Mouse (Mus musculus): Measurements from ENCODE around the gene A630076J17Rik.

The A630076J17Rik gene

DNA sequence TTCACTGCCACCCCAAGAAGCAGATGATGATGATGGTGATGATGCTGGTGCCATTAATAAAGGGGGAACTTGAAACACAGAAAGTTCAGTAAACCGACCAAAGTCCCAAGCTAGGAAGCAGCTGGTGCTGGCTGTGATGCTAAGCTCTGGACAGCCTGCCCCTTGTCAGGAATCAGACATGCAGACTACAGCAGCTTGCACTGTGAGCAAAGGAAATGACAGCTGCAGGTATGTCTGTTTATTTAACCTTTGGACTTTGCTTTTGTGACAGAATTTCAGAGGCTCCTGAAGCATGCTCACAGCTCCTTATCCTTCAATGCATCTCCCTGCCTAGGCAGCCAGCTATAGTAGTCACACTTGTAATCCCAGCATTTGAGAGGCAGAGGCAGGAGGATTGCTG, at the start of gene A630076J17Rik:
Gene A630076J17Rik (plus strand): TSS at position 88 of the 400 bp plus-strand sequence.
- DNase-seq, result no peak

- DNase-seq, result no peak
These were observed 49.6 kb upstream of the A630076J17Rik start for GRCm38 (mm10) chr3:107180860-107181259.

GRCm38 (mm10) chr3:107182756-107183155, 47.7 kb upstream of the A630076J17Rik start, which contains the start of gene Kcna10:
Gene Kcna10 (plus strand): TSS chr3:107183056.
- DNase-seq, result no peak

GRCm38 (mm10) chr3:107183178-107183577, 47.2 kb upstream of the A630076J17Rik start:
- DNase-seq, result no peak

DNA sequence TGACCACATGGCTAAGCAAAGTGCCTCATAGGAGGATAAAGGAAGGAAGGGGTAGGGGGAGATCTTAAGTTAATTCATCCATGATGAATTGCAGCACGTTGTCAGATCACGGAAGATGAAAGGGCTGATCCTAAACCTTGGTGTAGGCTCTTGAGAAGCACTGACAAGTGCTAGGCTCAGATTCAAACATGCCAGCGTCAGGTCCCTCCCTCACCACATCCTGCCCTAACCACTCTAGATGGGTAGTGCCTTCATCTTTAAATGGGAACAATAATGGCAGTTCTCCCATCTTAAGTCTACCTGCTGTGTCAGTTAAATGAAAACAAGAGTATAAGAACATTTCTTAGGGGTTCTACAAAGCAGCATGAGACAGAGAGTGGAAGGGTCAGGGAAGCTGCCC, 44.8 kb upstream of the A630076J17Rik start:
- no peak for DNase-seq

DNA sequence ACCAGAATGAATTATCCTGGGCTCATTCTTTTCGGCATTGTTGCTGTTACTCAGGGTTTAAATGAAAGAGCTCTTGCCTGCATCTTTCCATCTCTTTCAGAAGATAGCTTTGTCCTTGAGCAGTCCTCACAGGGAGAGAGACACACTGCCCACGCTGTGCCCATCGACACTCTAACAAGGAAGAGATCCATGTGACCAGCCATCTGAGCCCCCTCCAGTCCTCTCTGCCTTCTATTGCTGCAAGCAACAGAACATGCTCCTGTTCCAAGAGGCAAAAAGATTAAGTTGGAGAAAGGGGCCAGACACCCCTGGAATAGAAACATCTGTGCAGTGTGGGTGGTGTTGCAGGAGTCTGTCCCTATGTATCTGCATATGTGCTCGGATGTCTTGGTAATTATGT, 43.4 kb upstream of the A630076J17Rik start:
- DNase-seq, result no peak

DNA sequence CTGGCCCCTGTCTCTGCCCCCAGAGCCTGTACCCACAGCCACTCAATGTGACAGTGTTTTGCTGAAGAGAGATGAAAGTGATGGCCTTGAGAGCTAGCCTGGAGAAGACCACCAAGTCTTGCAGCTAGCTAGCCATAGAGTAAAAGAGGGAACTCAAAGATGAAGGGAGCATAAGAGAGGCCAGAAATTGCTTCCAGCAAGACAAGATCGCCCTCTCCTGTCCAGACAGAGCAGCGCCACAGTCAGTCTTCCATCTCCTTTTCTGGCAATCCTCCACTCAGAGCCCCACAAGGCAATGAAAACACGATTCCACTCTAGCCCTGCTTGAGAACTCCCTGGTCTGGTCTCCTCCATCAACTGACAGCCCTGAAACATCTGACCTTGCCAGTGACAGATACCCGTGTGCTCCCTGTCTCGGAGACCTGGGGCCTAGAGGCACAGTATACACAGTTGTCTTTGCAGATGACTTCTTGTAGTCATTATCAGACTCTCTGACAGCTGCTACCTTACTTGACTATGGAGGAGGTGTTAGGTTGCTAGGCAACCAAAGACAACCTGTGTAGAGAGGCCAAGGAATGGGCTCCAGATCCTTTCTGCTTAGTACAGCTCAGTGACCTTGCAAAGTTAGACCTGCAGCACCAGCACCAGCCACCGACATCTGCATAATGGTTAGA, 42.1 kb upstream of the A630076J17Rik start:
- DNase-seq, result peak; percentile 40 to 51

GRCm38 (mm10) chr3:107201310-107202180, 28.9 kb upstream of the A630076J17Rik start:
- no peak for DNase-seq

GRCm38 (mm10) chr3:107204413-107204812, 26.0 kb upstream of the A630076J17Rik start:
- no peak for DNase-seq

- no peak for DNase-seq
These were observed 25.2 kb upstream of the A630076J17Rik start for GRCm38 (mm10) chr3:107205170-107205569.

DNA sequence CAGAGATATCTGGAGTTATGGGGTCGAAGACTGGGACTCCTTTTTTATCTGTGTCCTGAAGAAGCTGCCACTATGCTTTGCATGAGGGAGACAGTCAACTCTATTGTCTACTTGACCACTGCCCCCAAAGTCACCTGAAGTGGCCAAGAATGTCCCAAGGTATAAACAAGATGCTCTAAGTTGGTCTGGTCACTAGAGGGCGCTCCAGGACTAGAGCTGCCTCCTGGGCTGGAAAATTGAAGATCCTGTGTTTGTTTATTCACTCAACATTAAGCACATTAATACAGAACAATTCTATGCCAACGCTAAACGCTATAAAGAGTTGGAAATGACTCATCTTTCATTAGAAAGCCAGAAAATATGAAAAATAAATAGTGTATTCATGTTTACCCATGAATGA, 24.4 kb upstream of the A630076J17Rik start:
- peak; percentile 34 to 54 for DNase-seq

GRCm38 (mm10) chr3:107206490-107207150, 23.8 kb upstream of the A630076J17Rik start:
- no peak for DNase-seq

DNA sequence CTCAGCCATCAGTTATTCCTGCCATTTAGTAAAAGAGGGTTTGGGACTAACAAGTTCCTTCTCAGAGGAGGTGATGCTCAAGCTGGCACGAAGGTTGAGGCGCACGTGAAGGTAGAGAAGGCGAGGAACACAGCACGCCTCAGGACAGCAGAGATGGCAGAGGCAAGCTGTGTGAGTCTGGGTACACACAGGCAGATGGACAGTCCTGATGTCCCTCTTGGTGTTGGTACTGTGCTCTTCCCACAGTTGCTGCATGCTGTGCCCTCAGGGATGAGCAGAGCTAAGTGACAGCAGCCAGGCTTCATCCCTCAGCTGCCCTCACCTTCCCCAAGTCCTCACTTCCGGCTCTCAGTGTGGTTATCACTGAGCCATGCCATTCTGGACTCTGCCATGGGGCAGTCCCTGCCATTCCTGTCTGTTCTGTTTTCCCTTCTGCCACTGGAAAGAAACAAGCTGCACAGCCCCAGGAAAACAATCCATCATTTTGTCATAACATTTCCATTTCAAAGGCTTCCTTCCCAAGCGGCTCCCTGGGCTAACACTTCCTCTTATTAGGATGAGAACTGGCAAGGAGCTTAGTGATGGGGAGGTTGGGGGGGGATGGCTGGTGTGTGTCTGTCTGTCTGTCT, 22.7 kb upstream of the A630076J17Rik start:
- no peak for DNase-seq

DNA sequence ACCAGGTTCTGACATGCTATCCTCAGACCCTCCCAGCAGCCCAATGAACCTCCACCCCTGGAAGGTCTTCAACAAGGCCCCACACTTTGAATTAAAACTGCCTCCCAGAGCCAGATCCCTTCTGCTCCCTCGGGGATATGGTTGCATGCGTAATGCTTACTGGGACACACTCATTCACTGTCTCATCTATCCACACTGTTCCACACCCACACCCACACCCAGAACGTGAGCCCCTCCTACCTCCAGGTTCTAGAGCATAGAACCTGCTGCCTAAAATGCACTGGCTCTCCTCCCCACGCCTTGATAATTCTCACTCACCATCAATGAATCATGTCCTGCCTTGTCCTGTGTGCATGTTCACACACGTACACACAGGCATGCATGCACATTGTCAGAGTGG, 15.8 kb upstream of the A630076J17Rik start:
- DNase-seq, result no peak

DNA sequence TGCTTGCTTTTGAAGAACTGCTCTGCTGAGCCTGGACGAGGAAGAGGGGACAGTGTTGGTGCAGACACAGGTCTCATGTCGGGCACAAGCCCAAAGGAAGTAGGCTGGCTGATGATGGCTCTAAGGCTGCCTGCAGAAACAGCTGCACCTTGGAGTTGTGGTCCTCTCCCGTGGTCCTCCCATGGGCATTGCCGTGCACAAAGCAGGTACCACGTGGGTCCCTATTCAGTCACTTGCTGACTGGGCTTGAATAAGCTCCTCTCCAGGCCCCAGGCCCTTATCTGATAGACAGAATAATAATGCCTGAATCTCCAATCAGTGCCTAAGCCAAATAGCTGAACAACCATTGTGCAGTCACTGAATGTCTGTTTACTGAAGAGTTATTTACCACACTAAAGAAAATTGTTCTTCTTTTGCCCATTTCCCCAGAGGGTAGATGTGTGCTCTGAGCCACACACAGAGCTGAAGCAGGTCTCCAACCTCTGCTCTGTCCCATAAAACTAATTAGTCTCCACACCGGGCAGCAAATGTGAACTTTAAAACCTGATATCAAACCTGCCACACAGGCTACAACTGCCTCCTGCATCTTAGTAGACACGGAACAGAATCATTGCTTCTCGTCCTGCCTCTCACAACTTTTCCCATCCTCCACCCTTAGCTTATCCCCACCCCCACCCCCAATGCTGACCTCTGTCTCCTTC, 13.9 kb upstream of the A630076J17Rik start:
- no peak for DNase-seq

DNA sequence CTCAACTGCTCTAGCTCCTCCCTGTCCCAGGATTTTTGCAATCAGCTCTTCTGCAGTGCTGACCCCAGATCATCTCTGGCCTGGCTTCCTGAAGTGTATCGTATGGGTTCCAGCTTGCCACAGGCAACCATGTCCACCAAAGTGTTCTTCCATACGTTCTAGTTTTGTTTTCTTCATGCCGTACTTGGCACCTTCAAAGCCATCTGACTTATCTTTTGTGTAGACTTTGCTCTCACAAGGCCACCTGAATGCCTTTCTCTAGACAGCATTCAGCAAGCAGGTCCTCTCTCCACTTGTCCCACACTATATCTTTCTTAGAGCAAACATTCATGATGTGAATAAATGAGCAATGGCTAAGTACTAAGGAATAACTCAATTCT, 13.3 kb upstream of the A630076J17Rik start:
- no peak for DNase-seq

GRCm38 (mm10) chr3:107218572-107218971, 11.8 kb upstream of the A630076J17Rik start:
- no peak for DNase-seq

- no peak for DNase-seq
These were observed 8.8 kb upstream of the A630076J17Rik start, which contains the start of gene Cym for GRCm38 (mm10) chr3:107221608-107222007. Gene Cym (minus strand): TSS chr3:107221732.

GRCm38 (mm10) chr3:107223230-107223629, 7.2 kb upstream of the A630076J17Rik start:
- DNase-seq, result no peak

GRCm38 (mm10) chr3:107225820-107226219, 4.6 kb upstream of the A630076J17Rik start:
- DNase-seq, result no peak

DNA sequence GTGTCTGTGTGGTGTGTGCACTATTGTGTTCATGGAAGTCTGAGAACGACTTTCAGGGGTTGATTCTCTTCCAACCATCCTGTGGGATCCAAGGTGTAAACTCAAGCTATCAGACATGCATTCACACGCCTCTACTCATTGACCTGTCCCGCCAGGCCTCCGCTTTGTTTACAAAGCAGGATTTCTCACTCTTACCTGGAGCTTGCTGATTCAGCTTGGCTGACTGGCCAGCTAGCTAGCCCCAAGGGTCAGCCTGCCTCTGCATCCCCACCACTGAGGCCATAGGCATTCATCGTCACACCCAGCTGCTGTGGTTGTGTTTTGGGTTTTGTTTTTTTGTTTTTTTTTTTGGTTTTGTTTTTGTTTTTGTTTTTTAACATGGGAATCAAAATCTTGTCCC, 1.2 kb upstream of the A630076J17Rik start:
- DNase-seq, result no peak

GRCm38 (mm10) chr3:107229822-107230221, 592 bp upstream of the A630076J17Rik start:
- no peak for DNase-seq

Data from thymus, postnatal 36 days (tissue).